Mouse (Mus musculus) CH12F3 (cell line): Measurements from ENCODE around the gene Fam178b.
"Not testable (repeated sequence)": the region's sequence is repeated elsewhere in the genome, so short reads cannot be mapped to it uniquely, and the experiment has no call there.

Experiments used
- in situ Hi-C: fragments of 300-500 bp; cut with MboI; formaldehyde crosslinking; loops from 2 replicates; pipeline ENCODE4 v1.14.3; 2020; ENCODE audit warnings: low sequenced_read_pairs

The Fam178b gene

GRCm38 (mm10) chr1:36631391-36631790 is 51.6 kb downstream of the Fam178b start:
- in situ Hi-C loops, result loop anchor here (10.0 kb wide), 1 partner anchor 77 kb away; the partner anchor contains the start of gene Sema4c

GRCm38 (mm10) chr1:36630053-36630739 is 52.8 kb downstream of the Fam178b start:
- in situ Hi-C loops, result loop anchor here (10.0 kb wide), 1 partner anchor 75 kb away; the partner anchor contains the start of gene Sema4c

GRCm38 (mm10) chr1:36628585-36628984 is 54.4 kb downstream of the Fam178b start:
- in situ Hi-C loops, result no loop called here

GRCm38 (mm10) chr1:36625442-36625841 is 57.5 kb downstream of the Fam178b start:
- in situ Hi-C loops, result no loop called here

GRCm38 (mm10) chr1:36615958-36616357 is 67.0 kb downstream of the Fam178b start:
- in situ Hi-C loops, result not testable (repeated sequence)

- in situ Hi-C loops, result no loop called here
Measured at GRCm38 (mm10) chr1:36615188-36615587, 67.8 kb downstream of the Fam178b start.

- in situ Hi-C loops, result no loop called here
Measured at GRCm38 (mm10) chr1:36614584-36614983, 68.4 kb downstream of the Fam178b start.

GRCm38 (mm10) chr1:36613374-36613895 is 69.5 kb downstream of the Fam178b start:
- in situ Hi-C loops, result no loop called here

- in situ Hi-C loops, result no loop called here
Measured at GRCm38 (mm10) chr1:36612362-36612761, 70.6 kb downstream of the Fam178b start.

GRCm38 (mm10) chr1:36611449-36612123 is 71.4 kb downstream of the Fam178b start:
- in situ Hi-C loops, result no loop called here

- in situ Hi-C loops, result no loop called here
Measured at GRCm38 (mm10) chr1:36608211-36608610, 74.8 kb downstream of the Fam178b start.

GRCm38 (mm10) chr1:36606951-36607350 is 76.0 kb downstream of the Fam178b start:
- in situ Hi-C loops, result no loop called here

GRCm38 (mm10) chr1:36604254-36605156 is 78.5 kb downstream of the Fam178b start:
- in situ Hi-C loops, result no loop called here

GRCm38 (mm10) chr1:36603361-36603760 is 79.6 kb downstream of the Fam178b start:
- in situ Hi-C loops, result no loop called here

GRCm38 (mm10) chr1:36602271-36602670 is 80.7 kb downstream of the Fam178b start:
- in situ Hi-C loops, result no loop called here

- in situ Hi-C loops, result no loop called here
Measured at GRCm38 (mm10) chr1:36598411-36598810, 84.6 kb downstream of the Fam178b start.

- in situ Hi-C loops, result no loop called here
Measured at GRCm38 (mm10) chr1:36596114-36596513, 86.9 kb downstream of the Fam178b start.

- in situ Hi-C loops, result no loop called here
Measured at GRCm38 (mm10) chr1:36595167-36595931, 87.6 kb downstream of the Fam178b start.

- in situ Hi-C loops, result no loop called here
Measured at GRCm38 (mm10) chr1:36593099-36593498, 89.9 kb downstream of the Fam178b start.

- in situ Hi-C loops, result no loop called here
Measured at GRCm38 (mm10) chr1:36591408-36591807, 91.6 kb downstream of the Fam178b start.
